Mouse (Mus musculus) bone marrow macrophage, adult 2 months (primary cell): ENCODE measurements at regions not wholly inside any gene's neighbourhood (a gene's known extent, or its start where the extent isn't known, plus 50 kb on each side); places are given as distances from the start of the nearest gene placed in this dataset.

Experiments
- CTCF ChIP-seq: IDR thresholded peaks from 2 replicates; pipeline ENCODE4 v1.5.1; 2012; ENCODE audit warnings: low read depth, mild to moderate bottlenecking, low read length, moderate library complexity
- POLR2A ChIP-seq: IDR thresholded peaks from 2 replicates; pipeline ENCODE4 v1.6.1; 2012; ENCODE audit warnings: mild to moderate bottlenecking, low read depth, low read length, borderline replicate concordance

DNA sequence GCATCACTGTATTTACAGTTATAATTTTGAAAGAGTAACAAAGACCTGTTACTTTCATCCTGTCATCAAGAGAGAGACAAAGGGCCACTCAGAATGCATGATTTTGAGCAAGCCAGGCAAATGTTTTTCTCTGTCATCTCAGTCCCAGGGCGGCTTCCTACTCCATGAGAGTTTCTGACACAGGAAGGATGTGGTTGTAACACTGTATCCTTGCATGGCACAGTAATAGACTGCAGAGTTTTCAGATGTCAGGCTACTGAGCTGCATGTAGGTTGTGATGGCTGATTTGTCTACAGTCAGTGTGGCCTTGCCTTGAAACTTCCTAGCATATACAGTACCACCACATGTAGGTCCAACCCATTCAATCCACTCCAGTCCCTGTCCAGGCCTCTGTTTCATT, 1054.0 kb downstream of the Adam6a start:
- TF ChIP-seq POLR2A (no peak), CTCF (no peak)
